Mouse (Mus musculus): ENCODE data around the gene Traf3. TPM values are rescaled to one million over a fixed set of nuclear protein-coding genes. Genes with fewer than 3 reads are reported as not detected.

Gene Traf3
- total and polyA plus RNA-seq, 2 experiments, result 2.3 to 6.2 TPM

DNA sequence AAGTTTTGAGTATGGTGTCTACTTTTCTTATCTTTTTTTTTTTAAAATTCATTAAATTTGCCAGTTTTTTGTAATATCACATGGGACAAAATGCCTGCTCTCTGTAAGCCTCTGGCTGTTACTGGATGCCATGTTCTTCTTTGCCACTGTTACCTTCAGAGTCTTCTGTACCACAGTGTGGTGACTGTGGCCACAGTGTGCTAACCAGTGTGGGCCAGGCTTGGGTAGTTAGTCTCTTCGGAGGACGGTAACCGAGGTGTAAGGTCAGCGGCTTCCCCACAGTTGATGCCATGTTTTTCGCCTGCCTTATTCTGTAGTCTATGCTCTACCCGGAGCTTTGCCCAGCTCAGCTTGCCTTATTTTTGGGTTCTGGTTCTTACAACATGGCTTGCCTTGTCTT lies 16.2 kb downstream of the Traf3 start:
- Histone ChIP-seq H3K4me1 (ENCODE audit: control insufficient read depth, insufficient read depth, low read length) (no peaks in the 10 kb centered on the region), H3K79me2 (ENCODE audit: control insufficient read depth, insufficient read depth, low read length) (peaks cover 8% of the 10 kb centered on the region; the same call in 1 of the 2 replicates), H3K27me3 (ENCODE audit: control insufficient read depth, insufficient read depth, low read length) (no peaks in the 10 kb centered on the region), H3K4me3 (ENCODE audit: insufficient read depth, low read depth, low read length) (no peak overlapping the region), H3K9ac (ENCODE audit: low read depth, low read length) (no peak overlapping the region), H3K36me3 (ENCODE audit: control insufficient read depth, insufficient read depth, low read length) (no peaks in the 10 kb centered on the region), H3K27ac (replicated peaks; ENCODE audit: insufficient read depth, low read depth, low read length) (no peak overlapping the region)
- 98% methylated on average over 6 of the region's 6 CpGs for WGBS
- TF ChIP-seq POLR2A (IDR thresholded peaks at IDR 0.05; ENCODE audit: extremely low read depth, insufficient read depth, low read length) (no peak), CTCF (IDR thresholded peaks at IDR 0.05; ENCODE audit: low read depth, low read length) (no peak)
- DNase-seq (ENCODE audit: extremely low read depth, low read depth, low spot score), result no peak

DNA sequence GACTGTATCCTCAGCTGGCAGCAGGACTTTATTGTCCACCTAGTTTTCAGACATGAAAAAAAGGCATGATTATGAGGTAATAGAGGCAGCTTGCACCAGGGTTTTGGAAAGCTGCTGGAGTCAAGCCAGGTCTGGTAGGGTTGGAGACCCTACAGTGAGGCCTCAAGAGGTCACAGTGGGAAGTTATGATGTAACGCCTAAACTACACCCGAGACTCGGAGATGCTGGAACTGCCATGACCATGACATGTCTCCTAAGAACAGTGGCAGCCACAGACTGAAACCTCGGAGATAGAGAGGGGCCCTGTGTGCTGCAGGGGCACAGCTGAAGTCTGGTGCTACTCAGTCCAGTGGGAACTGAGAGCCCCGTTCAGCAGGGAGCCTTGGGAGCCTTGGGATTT lies 18.3 kb downstream of the Traf3 start, which contains the start of gene 4930595D18Rik:
Gene 4930595D18Rik (minus strand): TSS at position 16 of the 400 bp plus-strand sequence.
- no peak within 1 kb of the TSS for H3K27ac ChIP-seq (replicated peaks; ENCODE audit: insufficient read depth, low read depth, low read length)
- no peak for DNase-seq (ENCODE audit: extremely low read depth, low read depth, low spot score)
- no peak within 1 kb of the TSS for H3K9ac ChIP-seq (ENCODE audit: low read depth, low read length)
- H3K4me3 ChIP-seq (ENCODE audit: insufficient read depth, low read depth, low read length), result no peak within 1 kb of the TSS
- TF ChIP-seq POLR2A (IDR thresholded peaks at IDR 0.05; ENCODE audit: extremely low read depth, insufficient read depth, low read length) (no peak), CTCF (IDR thresholded peaks at IDR 0.05; ENCODE audit: low read depth, low read length) (no peak)
- H3K27me3 ChIP-seq (ENCODE audit: control insufficient read depth, insufficient read depth, low read length), result no peaks in the 10 kb centered on the region
- H3K4me1 ChIP-seq (ENCODE audit: control insufficient read depth, insufficient read depth, low read length), result no peaks in the 10 kb centered on the region
- H3K36me3 ChIP-seq (ENCODE audit: control insufficient read depth, insufficient read depth, low read length), result no peaks in the 10 kb centered on the region
- 89% methylated on average over 5 of the region's 5 CpGs for WGBS
- peaks cover 7% of the 10 kb centered on the region; the same call in 1 of the 2 replicates for H3K79me2 ChIP-seq (ENCODE audit: control insufficient read depth, insufficient read depth, low read length)

DNA sequence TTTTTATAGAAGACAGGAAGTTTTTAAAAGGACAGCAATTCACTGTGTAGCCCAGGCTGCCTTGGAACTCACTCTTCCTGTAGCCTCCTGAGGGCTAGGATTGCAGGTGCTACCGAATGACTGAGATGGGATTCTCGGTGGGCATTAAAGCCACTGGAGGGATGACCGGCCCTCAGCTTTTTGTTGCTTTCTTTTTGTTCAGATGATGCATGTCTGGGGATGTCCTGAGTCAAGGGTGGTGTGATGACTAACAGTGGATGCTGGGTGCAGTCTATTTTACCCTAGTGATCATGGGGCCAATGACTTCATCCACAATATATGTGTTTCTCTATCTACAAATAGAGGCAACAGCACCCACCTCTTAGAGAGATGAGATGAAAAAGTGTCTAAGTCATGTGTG lies 20.8 kb downstream of the Traf3 start:
- Histone ChIP-seq H3K27me3 (ENCODE audit: control insufficient read depth, insufficient read depth, low read length) (no peaks in the 10 kb centered on the region), H3K79me2 (ENCODE audit: control insufficient read depth, insufficient read depth, low read length) (peaks cover 9% of the 10 kb centered on the region; the same call in 1 of the 2 replicates), H3K4me3 (ENCODE audit: insufficient read depth, low read depth, low read length) (no peak overlapping the region), H3K4me1 (ENCODE audit: control insufficient read depth, insufficient read depth, low read length) (no peaks in the 10 kb centered on the region), H3K36me3 (ENCODE audit: control insufficient read depth, insufficient read depth, low read length) (no peaks in the 10 kb centered on the region), H3K27ac (replicated peaks; ENCODE audit: insufficient read depth, low read depth, low read length) (no peak overlapping the region), H3K9ac (ENCODE audit: low read depth, low read length) (no peak overlapping the region)
- TF ChIP-seq POLR2A (IDR thresholded peaks at IDR 0.05; ENCODE audit: extremely low read depth, insufficient read depth, low read length) (no peak), CTCF (IDR thresholded peaks at IDR 0.05; ENCODE audit: low read depth, low read length) (no peak)
- no peak for DNase-seq (ENCODE audit: extremely low read depth, low read depth, low spot score)
- WGBS, result 95% methylated on average over 3 of the region's 3 CpGs

DNA sequence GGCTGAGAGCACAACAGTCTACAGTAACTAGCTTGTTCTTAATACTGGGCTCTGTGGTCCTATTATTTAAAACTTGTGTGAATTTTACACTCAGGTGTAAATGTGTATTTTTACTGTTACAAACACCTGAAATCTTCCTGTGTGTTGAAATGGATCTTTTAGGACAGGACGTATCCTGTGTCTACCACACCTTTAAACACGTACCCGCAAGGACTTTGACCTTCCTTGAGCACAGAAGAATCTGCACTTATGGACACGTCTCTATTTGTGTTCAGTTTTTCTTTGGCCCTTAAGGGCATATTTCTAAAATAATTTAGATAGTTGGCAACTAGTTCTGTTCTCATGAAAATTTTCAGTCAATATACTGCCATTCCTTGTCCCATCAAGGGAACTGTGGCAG lies 22.1 kb downstream of the Traf3 start:
- no peaks in the 10 kb centered on the region for H3K4me1 ChIP-seq (ENCODE audit: control insufficient read depth, insufficient read depth, low read length)
- no peaks in the 10 kb centered on the region for H3K27me3 ChIP-seq (ENCODE audit: control insufficient read depth, insufficient read depth, low read length)
- no peak overlapping the region for H3K9ac ChIP-seq (ENCODE audit: low read depth, low read length)
- no peak for TF ChIP-seq CTCF (IDR thresholded peaks at IDR 0.05; ENCODE audit: low read depth, low read length)
- no peak for TF ChIP-seq POLR2A (IDR thresholded peaks at IDR 0.05; ENCODE audit: extremely low read depth, insufficient read depth, low read length)
- no peak overlapping the region for H3K4me3 ChIP-seq (ENCODE audit: insufficient read depth, low read depth, low read length)
- WGBS, result 89% methylated on average over 4 of the region's 4 CpGs
- H3K79me2 ChIP-seq (ENCODE audit: control insufficient read depth, insufficient read depth, low read length), result peaks cover 9% of the 10 kb centered on the region; the same call in 1 of the 2 replicates
- DNase-seq (ENCODE audit: extremely low read depth, low read depth, low spot score), result no peak
- no peak overlapping the region for H3K27ac ChIP-seq (replicated peaks; ENCODE audit: insufficient read depth, low read depth, low read length)
- no peaks in the 10 kb centered on the region for H3K36me3 ChIP-seq (ENCODE audit: control insufficient read depth, insufficient read depth, low read length)

DNA sequence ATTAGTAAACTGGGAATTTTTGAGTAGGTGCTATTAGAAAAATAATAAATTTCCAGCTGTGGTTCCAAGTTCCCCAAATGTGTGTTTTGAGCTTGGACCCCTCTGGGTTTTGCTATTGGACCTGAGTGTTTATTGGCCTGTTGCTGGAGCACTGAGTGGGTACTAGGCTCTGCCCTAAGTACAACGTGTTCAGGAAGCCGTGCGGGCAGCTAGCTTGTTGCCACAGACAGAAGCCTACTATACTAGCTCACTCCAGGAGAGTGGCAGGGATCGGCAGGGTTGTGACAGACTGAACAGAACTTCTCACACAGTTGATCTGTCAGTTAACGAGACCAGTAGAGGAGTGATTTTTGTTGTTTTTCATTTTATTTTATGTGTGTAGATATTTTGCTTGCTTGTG lies 24.2 kb downstream of the Traf3 start:
- no peak for DNase-seq (ENCODE audit: extremely low read depth, low read depth, low spot score)
- Histone ChIP-seq H3K36me3 (ENCODE audit: control insufficient read depth, insufficient read depth, low read length) (no peaks in the 10 kb centered on the region), H3K4me3 (ENCODE audit: insufficient read depth, low read depth, low read length) (no peak overlapping the region), H3K9ac (ENCODE audit: low read depth, low read length) (no peak overlapping the region), H3K4me1 (ENCODE audit: control insufficient read depth, insufficient read depth, low read length) (no peaks in the 10 kb centered on the region), H3K27me3 (ENCODE audit: control insufficient read depth, insufficient read depth, low read length) (no peaks in the 10 kb centered on the region), H3K27ac (replicated peaks; ENCODE audit: insufficient read depth, low read depth, low read length) (no peak overlapping the region), H3K79me2 (ENCODE audit: control insufficient read depth, insufficient read depth, low read length) (peaks cover 9% of the 10 kb centered on the region; the same call in 1 of the 2 replicates)
- TF ChIP-seq POLR2A (IDR thresholded peaks at IDR 0.05; ENCODE audit: extremely low read depth, insufficient read depth, low read length), result no peak
- TF ChIP-seq CTCF (IDR thresholded peaks at IDR 0.05; ENCODE audit: low read depth, low read length), result no peak
- WGBS, result 95% methylated on average over 5 of the region's 5 CpGs

DNA sequence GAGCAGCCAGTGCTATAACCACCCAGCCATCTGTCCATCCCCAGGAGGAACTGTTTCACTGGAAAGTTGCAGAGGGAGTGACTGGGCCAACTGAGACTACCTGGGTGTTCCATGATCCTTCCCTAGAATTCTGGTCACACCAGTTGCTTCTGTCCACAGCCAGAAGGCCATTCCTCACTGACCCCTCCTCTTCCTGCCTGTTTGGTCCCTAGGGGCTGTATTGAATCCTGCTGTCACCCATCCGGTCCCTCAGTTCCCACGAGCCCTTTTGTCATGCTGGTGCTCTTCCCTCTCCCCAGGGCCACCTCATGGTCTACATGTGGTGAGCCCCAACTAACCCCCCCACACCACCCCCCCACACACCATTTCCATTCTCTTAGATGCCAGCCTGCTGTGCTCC lies 24.7 kb downstream of the Traf3 start:
- Histone ChIP-seq H3K4me3 (ENCODE audit: insufficient read depth, low read depth, low read length) (no peak overlapping the region), H3K4me1 (ENCODE audit: control insufficient read depth, insufficient read depth, low read length) (no peaks in the 10 kb centered on the region), H3K79me2 (ENCODE audit: control insufficient read depth, insufficient read depth, low read length) (peaks cover 9% of the 10 kb centered on the region; the same call in 1 of the 2 replicates), H3K9ac (ENCODE audit: low read depth, low read length) (no peak overlapping the region), H3K27ac (replicated peaks; ENCODE audit: insufficient read depth, low read depth, low read length) (no peak overlapping the region), H3K36me3 (ENCODE audit: control insufficient read depth, insufficient read depth, low read length) (no peaks in the 10 kb centered on the region), H3K27me3 (ENCODE audit: control insufficient read depth, insufficient read depth, low read length) (no peaks in the 10 kb centered on the region)
- no peak for DNase-seq (ENCODE audit: extremely low read depth, low read depth, low spot score)
- no peak for TF ChIP-seq POLR2A (IDR thresholded peaks at IDR 0.05; ENCODE audit: extremely low read depth, insufficient read depth, low read length)
- TF ChIP-seq CTCF (IDR thresholded peaks at IDR 0.05; ENCODE audit: low read depth, low read length), result no peak
- 83% methylated on average over 2 of the region's 2 CpGs for WGBS
